Mouse (Mus musculus): Measurements from ENCODE around the gene Rab26. TPM values are rescaled to one million over a fixed set of nuclear protein-coding genes. Genes with fewer than 3 reads are reported as not detected.

The Rab26 gene
- total and polyA plus RNA-seq, 2 experiments from 2014 or later = 4.4 to 15.5 TPM

GRCm38 (mm10) chr17:24549618-24550415 lies 15.8 kb upstream of the Rab26 start, which contains the start of gene Pkd1:
TSS of gene Pkd1 (plus strand) at chr17:24549834.
- H3K4me3 ChIP-seq (ENCODE audit: low read depth, low read length) = peak within 1 kb of the TSS; percentile 97
- peak; percentile 98 for DNase-seq (ENCODE audit: low spot score)
- WGBS = under 1% methylated on average over 63 of the region's 72 CpGs
- H3K9ac ChIP-seq (replicated peaks; ENCODE audit: low read length, poor library complexity, severe bottlenecking) = peak within 1 kb of the TSS; percentile 97
- H3K4me1 ChIP-seq (ENCODE audit: insufficient read depth, low read length) = peaks cover 11% of the 10 kb centered on the region
- H3K27ac ChIP-seq (ENCODE audit: low read depth, low read length) = peak within 1 kb of the TSS; percentile 95
- no peak; the same call in 1 of the 2 replicates for TF ChIP-seq CTCF (IDR thresholded peaks at IDR 0.05)
- H3K27me3 ChIP-seq (ENCODE audit: insufficient read depth, low read length) = no peaks in the 10 kb centered on the region
- H3K36me3 ChIP-seq (ENCODE audit: insufficient read depth, low read length) = no peaks in the 10 kb centered on the region
- peak; percentile 95 for ATAC-seq (ENCODE audit: low FRiP score)
- peak within 1 kb of the TSS; percentile 90 for H3K4me2 ChIP-seq (ENCODE audit: low read depth, low read length, poor library complexity, severe bottlenecking)
- H3K9me3 ChIP-seq (ENCODE audit: low read length) = no peaks in the 10 kb centered on the region

DNA sequence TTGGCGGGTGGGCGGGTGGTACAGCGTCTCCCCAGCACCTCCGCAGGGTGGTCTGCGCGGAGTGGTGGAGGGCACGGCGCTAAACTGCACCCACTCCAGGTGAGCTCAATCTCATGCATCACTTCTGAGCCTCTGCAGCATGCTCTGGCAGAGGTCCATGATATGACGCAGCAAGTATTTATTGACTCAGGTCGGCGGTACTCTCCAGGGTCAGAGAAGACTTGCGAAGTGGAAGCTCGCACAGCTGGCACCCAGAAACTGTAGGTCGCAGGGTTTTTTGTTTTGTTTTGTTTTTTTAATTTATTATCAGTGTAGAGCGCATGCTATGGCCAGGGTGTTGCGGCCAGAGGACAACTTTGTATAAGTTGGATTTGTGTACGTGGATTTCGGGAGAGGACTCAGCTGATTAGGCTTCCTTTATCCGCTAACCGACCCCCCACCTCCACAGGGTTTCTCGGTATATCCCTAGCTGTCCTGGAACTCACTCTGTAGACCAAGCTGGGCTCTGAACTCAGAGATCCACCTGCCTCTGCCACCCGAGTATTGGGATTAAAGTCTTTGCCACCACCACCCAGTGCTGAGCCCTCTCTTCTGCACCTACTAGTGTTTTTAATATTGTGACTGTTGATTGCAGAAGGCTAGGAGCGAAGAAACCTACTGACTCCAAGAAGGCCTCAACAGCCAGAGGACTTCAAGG lies 15.1 kb upstream of the Rab26 start:
- WGBS = 7% methylated on average over 23 of the region's 23 CpGs
- Histone ChIP-seq H3K9me3 (ENCODE audit: low read length) (no peaks in the 10 kb centered on the region), H3K36me3 (ENCODE audit: insufficient read depth, low read length) (no peaks in the 10 kb centered on the region), H3K27me3 (ENCODE audit: insufficient read depth, low read length) (no peaks in the 10 kb centered on the region), H3K4me1 (ENCODE audit: insufficient read depth, low read length) (peaks cover 11% of the 10 kb centered on the region), H3K27ac (ENCODE audit: low read depth, low read length) (peak overlapping the region; percentile 95; the same call in 1 of the 2 replicates), H3K4me3 (ENCODE audit: low read depth, low read length) (peak overlapping the region; percentile 97), H3K9ac (replicated peaks; ENCODE audit: low read length, poor library complexity, severe bottlenecking) (peak overlapping the region; percentile 97), H3K4me2 (ENCODE audit: low read depth, low read length, poor library complexity, severe bottlenecking) (peak overlapping the region; percentile 90)
- ATAC-seq (ENCODE audit: low FRiP score) = no peak; the same call in 1 of the 2 replicates
- TF ChIP-seq CTCF (IDR thresholded peaks at IDR 0.05) = no peak
- DNase-seq (ENCODE audit: low spot score) = peak; percentile 51

- DNase-seq (ENCODE audit: low spot score) (no peak), ATAC-seq (ENCODE audit: low FRiP score) (no peak)
- no peaks in the 10 kb centered on the region for H3K27me3 ChIP-seq (ENCODE audit: insufficient read depth, low read length)
- no peaks in the 10 kb centered on the region for H3K9me3 ChIP-seq (ENCODE audit: low read length)
- 40% methylated on average over 9 of the region's 9 CpGs for WGBS
- no peak overlapping the region for H3K27ac ChIP-seq (ENCODE audit: low read depth, low read length)
- no peak overlapping the region for H3K9ac ChIP-seq (replicated peaks; ENCODE audit: low read length, poor library complexity, severe bottlenecking)
- peaks cover 11% of the 10 kb centered on the region for H3K4me1 ChIP-seq (ENCODE audit: insufficient read depth, low read length)
- no peak for TF ChIP-seq CTCF (IDR thresholded peaks at IDR 0.05)
- no peak overlapping the region for H3K4me3 ChIP-seq (ENCODE audit: low read depth, low read length)
- peak overlapping the region; percentile 90; the same call in 1 of the 2 replicates for H3K4me2 ChIP-seq (ENCODE audit: low read depth, low read length, poor library complexity, severe bottlenecking)
- H3K36me3 ChIP-seq (ENCODE audit: insufficient read depth, low read length) = no peaks in the 10 kb centered on the region
Observed at GRCm38 (mm10) chr17:24548435-24548834, 14.4 kb upstream of the Rab26 start.

GRCm38 (mm10) chr17:24546234-24546633 lies 12.2 kb upstream of the Rab26 start:
- Histone ChIP-seq H3K4me1 (ENCODE audit: insufficient read depth, low read length) (no peaks in the 10 kb centered on the region), H3K4me2 (ENCODE audit: low read depth, low read length, poor library complexity, severe bottlenecking) (no peak overlapping the region), H3K9ac (replicated peaks; ENCODE audit: low read length, poor library complexity, severe bottlenecking) (no peak overlapping the region), H3K4me3 (ENCODE audit: low read depth, low read length) (no peak overlapping the region), H3K9me3 (ENCODE audit: low read length) (no peaks in the 10 kb centered on the region), H3K27ac (ENCODE audit: low read depth, low read length) (no peak overlapping the region), H3K27me3 (ENCODE audit: insufficient read depth, low read length) (no peaks in the 10 kb centered on the region), H3K36me3 (ENCODE audit: insufficient read depth, low read length) (no peaks in the 10 kb centered on the region)
- DNase-seq (ENCODE audit: low spot score) (no peak), ATAC-seq (ENCODE audit: low FRiP score) (no peak)
- WGBS = 93% methylated on average over 3 of the region's 3 CpGs
- TF ChIP-seq CTCF (IDR thresholded peaks at IDR 0.05) = no peak

DNA sequence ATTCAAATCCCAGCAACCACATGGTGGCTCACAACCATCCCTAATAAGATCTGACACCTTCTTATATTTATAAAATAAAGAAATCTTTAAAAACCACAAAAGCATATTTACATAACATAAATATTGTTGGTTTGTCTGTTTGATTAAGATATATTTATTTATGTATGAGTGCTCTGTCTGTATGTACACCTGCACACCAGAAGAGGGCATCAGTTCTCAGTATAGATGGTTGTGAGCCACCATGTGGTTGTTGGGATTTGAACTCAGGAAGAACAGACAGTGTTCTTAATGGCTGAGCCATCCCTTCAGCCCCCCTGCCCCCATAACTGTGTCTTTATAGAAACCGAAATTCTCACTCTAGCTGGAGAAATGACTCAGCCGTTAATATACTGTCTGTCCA lies 11.2 kb upstream of the Rab26 start:
- no peak overlapping the region for H3K4me3 ChIP-seq (ENCODE audit: low read depth, low read length)
- ATAC-seq (ENCODE audit: low FRiP score) (no peak), DNase-seq (ENCODE audit: low spot score) (no peak)
- no peaks in the 10 kb centered on the region for H3K9me3 ChIP-seq (ENCODE audit: low read length)
- no peaks in the 10 kb centered on the region for H3K4me1 ChIP-seq (ENCODE audit: insufficient read depth, low read length)
- no peak overlapping the region for H3K27ac ChIP-seq (ENCODE audit: low read depth, low read length)
- 90% methylated on average over 2 of the region's 2 CpGs for whole genome bisulfite sequencing
- H3K9ac ChIP-seq (replicated peaks; ENCODE audit: low read length, poor library complexity, severe bottlenecking) = no peak overlapping the region
- TF ChIP-seq CTCF (IDR thresholded peaks at IDR 0.05) = peak; percentile 39
- no peak overlapping the region for H3K4me2 ChIP-seq (ENCODE audit: low read depth, low read length, poor library complexity, severe bottlenecking)
- H3K36me3 ChIP-seq (ENCODE audit: insufficient read depth, low read length) = no peaks in the 10 kb centered on the region
- H3K27me3 ChIP-seq (ENCODE audit: insufficient read depth, low read length) = no peaks in the 10 kb centered on the region

GRCm38 (mm10) chr17:24544613-24545012 lies 10.6 kb upstream of the Rab26 start:
- H3K27ac ChIP-seq (ENCODE audit: low read depth, low read length) = no peak overlapping the region
- no peaks in the 10 kb centered on the region for H3K9me3 ChIP-seq (ENCODE audit: low read length)
- 0 out of 2 replicates have a peak, but pooled peaks have one; percentile 7 for TF ChIP-seq CTCF (IDR thresholded peaks at IDR 0.05)
- no peaks in the 10 kb centered on the region for H3K27me3 ChIP-seq (ENCODE audit: insufficient read depth, low read length)
- H3K4me3 ChIP-seq (ENCODE audit: low read depth, low read length) = no peak overlapping the region
- H3K36me3 ChIP-seq (ENCODE audit: insufficient read depth, low read length) = no peaks in the 10 kb centered on the region
- no peak overlapping the region for H3K9ac ChIP-seq (replicated peaks; ENCODE audit: low read length, poor library complexity, severe bottlenecking)
- WGBS = 20% methylated on average over 12 of the region's 12 CpGs
- no peak for DNase-seq (ENCODE audit: low spot score)
- no peak for ATAC-seq (ENCODE audit: low FRiP score)
- H3K4me1 ChIP-seq (ENCODE audit: insufficient read depth, low read length) = no peaks in the 10 kb centered on the region
- H3K4me2 ChIP-seq (ENCODE audit: low read depth, low read length, poor library complexity, severe bottlenecking) = no peak overlapping the region

Measured in midbrain, postnatal 0 days (tissue).